Mouse (Mus musculus) frontal cortex, postnatal 14 days (tissue): ENCODE results near the gene Gm12794.
"Not testable (repeated sequence)": the region's sequence is repeated elsewhere in the genome, so short reads cannot be mapped to it uniquely, and the experiment has no call there.

Source experiments
- DNase-seq, 2 experiments: peaks; one replicate each; pipeline ENCODE4 v3.0.0; 2022; ENCODE audit warnings: low spot score in 2 of 2

Gene Gm12794

GRCm38 (mm10) chr4:101940107-101940506, at the start of gene Gm12794:
Gene Gm12794 (plus strand): TSS chr4:101940407.
- not testable (repeated sequence) for DNase-seq

- no peak for DNase-seq
Observed at GRCm38 (mm10) chr4:101893656-101894420, 46.4 kb upstream of the Gm12794 start, which contains the start of gene C130073F10Rik. Gene C130073F10Rik (minus strand): TSS chr4:101893789.

- DNase-seq, result not testable (repeated sequence)
Observed at GRCm38 (mm10) chr4:101908821-101909220, 31.4 kb upstream of the Gm12794 start, which contains the start of gene Gm12800. Gene Gm12800 (plus strand): TSS chr4:101909121.

GRCm38 (mm10) chr4:101980949-101981348, 40.7 kb downstream of the Gm12794 start, which contains the start of gene Gm12790:
Gene Gm12790 (minus strand): TSS chr4:101981049.
- not testable (repeated sequence) for DNase-seq

- DNase-seq, result no peak
Observed at GRCm38 (mm10) chr4:101985678-101986077, 45.5 kb downstream of the Gm12794 start.

GRCm38 (mm10) chr4:101986326-101986725, 46.1 kb downstream of the Gm12794 start, which contains the start of gene Gm12789:
Gene Gm12789 (plus strand): TSS chr4:101986626.
- DNase-seq, result not testable (repeated sequence)
